Comparison of ENCODE assay signal across 9 mouse cellular contexts in genomic region chr7:144942071-144942743, GRCm38 (mm10). TPM values are rescaled to one million over a fixed set of nuclear protein-coding genes. Genes with fewer than 3 reads are reported as not detected.
DNase-seq lines count a peak whose midpoint lies in the region; ATAC-seq and TF ChIP-seq lines count a peak whose summit lies in the region.
"Had no signal": no experiment of that assay in that cellular context is flagged by ENCODE, and none has a peak within 500 bp of the region (broad histone marks: within the 10 kb centered on the region; RNA-seq: fewer than 3 reads in every experiment).

No protein-coding gene starts in this region.

- no peak for ATAC-seq in heart, embryonic 14.5 days (ENCODE audit: insufficient number of reproducible peaks, insufficient read depth, low FRiP score, low read depth)
- ATAC-seq in midbrain, embryonic 14.5 days (ENCODE audit: low FRiP score, low TSS enrichment), result no peak
- no peak for ATAC-seq in erythroid progenitor cell, adult 5-6 weeks (replicated peaks; ENCODE audit: low FRiP score, poor library complexity, severe bottlenecking)

- peak overlapping the region; percentile 78 to 96 for H3K27ac ChIP-seq in heart, embryonic 14.5 days (replicated peaks in 1 of 2; ENCODE audit: control insufficient read depth in 1 of 2, insufficient read depth in 1 of 2, low read depth in 2 of 2, low read length in 2 of 2)
- H3K27ac ChIP-seq in midbrain, embryonic 14.5 days (replicated peaks; ENCODE audit: low read depth, low read length), result no peak overlapping the region

- H3K9me3 ChIP-seq in heart, embryonic 14.5 days (ENCODE audit: control insufficient read depth, low read length), result no peaks in the 10 kb centered on the region
- H3K9me3 ChIP-seq in midbrain, embryonic 14.5 days (ENCODE audit: control insufficient read depth, low read length), result no peaks in the 10 kb centered on the region

- no peak for TF ChIP-seq POLR2A in brain, embryonic 14.5 days (IDR thresholded peaks at IDR 0.05; ENCODE audit: borderline replicate concordance, extremely low read depth, insufficient read depth, insufficient read length, poor library complexity, severe bottlenecking)

- 2% methylated on average over 35 of the region's 35 CpGs for WGBS in heart, embryonic 14.5 days
- WGBS in midbrain, embryonic 14.5 days, result under 1% methylated on average over 35 of the region's 35 CpGs

- DNase-seq in NIH3T3 (ENCODE audit: low read depth), result peak; percentile 30
- peak; percentile 68 for DNase-seq in brain, embryonic 14.5 days (ENCODE audit: low read depth)
- peak; percentile 38 for DNase-seq in kidney, postnatal 14 days
- peak; percentile 60 for DNase-seq in midbrain, embryonic 14.5 days
- no peak for DNase-seq in layer of hippocampus, adult 9-11 months
- DNase-seq in adipocyte (ENCODE audit: low spot score), result no peak

- H3K4me3 ChIP-seq in heart, embryonic 14.5 days (ENCODE audit: control insufficient read depth in 1 of 2, insufficient read depth in 1 of 2, low read depth in 1 of 2, low read length in 2 of 2), result peak overlapping the region; percentile 39 to 74
- peak overlapping the region; percentile 44 for H3K4me3 ChIP-seq in midbrain, embryonic 14.5 days (replicated peaks; ENCODE audit: low read depth, low read length)

- H3K4me2 ChIP-seq in heart, embryonic 14.5 days (ENCODE audit: low read length), result peak overlapping the region; percentile 94
- H3K4me2 ChIP-seq in midbrain, embryonic 14.5 days (ENCODE audit: low read length), result peak overlapping the region; percentile 96

- no peaks in the 10 kb centered on the region for H3K27me3 ChIP-seq in heart, embryonic 14.5 days (ENCODE audit: control insufficient read depth, insufficient read depth, low read length)
- H3K27me3 ChIP-seq in midbrain, embryonic 14.5 days (ENCODE audit: control insufficient read depth, insufficient read depth, low read length), result peaks cover 42% of the 10 kb centered on the region

- peaks cover 1% of the 10 kb centered on the region for H3K36me3 ChIP-seq in heart, embryonic 14.5 days (ENCODE audit: control insufficient read depth, insufficient read depth, low read length)
- no peaks in the 10 kb centered on the region for H3K36me3 ChIP-seq in midbrain, embryonic 14.5 days (ENCODE audit: control insufficient read depth, insufficient read depth, low read length)

- peaks cover 19 to 20% of the 10 kb centered on the region in 2 experiments for H3K4me1 ChIP-seq in heart, embryonic 14.5 days (ENCODE audit: control insufficient read depth in 2 of 2, insufficient read depth in 2 of 2, low read length in 2 of 2)
- peaks cover 42% of the 10 kb centered on the region for H3K4me1 ChIP-seq in midbrain, embryonic 14.5 days (ENCODE audit: control insufficient read depth, insufficient read depth, low read length)

- TF ChIP-seq CTCF in brain, embryonic 14.5 days (IDR thresholded peaks at IDR 0.05; ENCODE audit: borderline replicate concordance, extremely low read depth, insufficient read depth, insufficient read length), result no peak

- H3K9ac ChIP-seq in heart, embryonic 14.5 days (ENCODE audit: low read length), result peak overlapping the region; percentile 59
- H3K9ac ChIP-seq in midbrain, embryonic 14.5 days (replicated peaks; ENCODE audit: low read length), result no peak overlapping the region; the same call in 1 of the 2 replicates

RNA-seq across cellular contexts. Expression of gene Ccnd1, which starts 2.5 kb away (rescaled TPM):
- 46.2 and 55.4 TPM in 2 replicates for polyA plus RNA-seq in brain, embryonic 14.5 days (2012; rRNA removed)
- polyA plus RNA-seq in heart, embryonic 14.5 days (2014; fragmentation: Nextera tagmentation; extraction: Ambion mirVana), result 48.7 and 63.7 TPM in 2 replicates
- 40.1 and 76.3 TPM in 2 replicates for polyA plus RNA-seq in midbrain, embryonic 14.5 days (2014; fragmentation: Nextera tagmentation; extraction: Ambion mirVana)
- total RNA-seq in erythroid progenitor cell, adult 5-6 weeks (2015; ENCODE audit: low replicate concordance), result 1.4 and 1.7 TPM in 2 replicates
- total RNA-seq in erythroid progenitor cell, adult 5-6 weeks (2017; ENCODE audit: low replicate concordance), result 1.3 and 1.7 TPM in 2 replicates

RNA-seq across cellular contexts. Expression of gene LTO1, which starts 27.3 kb away (rescaled TPM):
- polyA plus RNA-seq in brain, embryonic 14.5 days (2012; rRNA removed), result 40.7 and 42.2 TPM in 2 replicates
- polyA plus RNA-seq in heart, embryonic 14.5 days (2014; fragmentation: Nextera tagmentation; extraction: Ambion mirVana), result 16.1 and 19.2 TPM in 2 replicates
- 25.4 and 34.8 TPM in 2 replicates for polyA plus RNA-seq in midbrain, embryonic 14.5 days (2014; fragmentation: Nextera tagmentation; extraction: Ambion mirVana)
- total RNA-seq in erythroid progenitor cell, adult 5-6 weeks (2015; ENCODE audit: low replicate concordance), result 5.4 and 10.8 TPM in 2 replicates
- total RNA-seq in erythroid progenitor cell, adult 5-6 weeks (2017; ENCODE audit: low replicate concordance), result 27.9 and 85.0 TPM in 2 replicates

RNA-seq across cellular contexts. Expression of gene Fgf15, which starts 45.9 kb away (rescaled TPM):
- polyA plus RNA-seq in brain, embryonic 14.5 days (2012; rRNA removed), result 24.6 and 28.4 TPM in 2 replicates
- not detected in 2 replicates for polyA plus RNA-seq in heart, embryonic 14.5 days (2014; fragmentation: Nextera tagmentation; extraction: Ambion mirVana)
- 44.5 and 62.6 TPM in 2 replicates for polyA plus RNA-seq in midbrain, embryonic 14.5 days (2014; fragmentation: Nextera tagmentation; extraction: Ambion mirVana)
- not detected in 2 replicates for total RNA-seq in erythroid progenitor cell, adult 5-6 weeks (2015; ENCODE audit: low replicate concordance)
- not detected in 2 replicates for total RNA-seq in erythroid progenitor cell, adult 5-6 weeks (2017; ENCODE audit: low replicate concordance)
- total RNA-seq: hematopoietic stem cell, adult 5-6 weeks had no signal

Comparison
In these comparisons a context has a peak if more than half of its experiments do, and no peak if none do; other contexts are left out.
1. DNase-seq: peak in NIH3T3 (single experiment), brain, embryonic 14.5 days (single experiment), kidney, postnatal 14 days (single experiment) and midbrain, embryonic 14.5 days (single experiment); none in layer of hippocampus, adult 9-11 months (single experiment) and adipocyte (single experiment).
2. RNA of gene Fgf15, which starts 45.9 kb away (polyA plus RNA-seq): 44.5 to 62.6 TPM in midbrain, embryonic 14.5 days and 24.6 to 28.4 TPM in brain, embryonic 14.5 days; not detected in heart, embryonic 14.5 days; every median in the first group is over 10 times any median in the second.